Comparison of ENCODE assay signal across 11 mouse cellular contexts in the genomic region with DNA sequence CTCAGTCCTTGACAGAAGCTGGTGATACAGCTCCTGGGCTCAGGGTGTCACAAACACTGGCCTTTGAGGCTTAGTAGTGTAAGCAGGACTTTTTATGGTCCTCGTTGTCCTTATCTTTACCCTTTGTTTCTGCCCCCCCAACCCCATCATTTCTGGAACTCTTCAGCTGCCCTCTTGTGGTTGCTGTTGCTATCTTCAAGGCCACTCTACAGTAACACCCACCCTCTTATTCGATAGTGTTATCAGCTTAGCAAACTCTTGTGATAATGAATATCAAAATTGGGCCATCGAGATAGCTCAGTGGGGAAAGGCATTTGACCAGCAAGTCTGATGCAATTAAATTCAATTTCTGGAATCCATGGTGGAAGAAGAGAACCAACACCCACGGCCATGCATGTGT. TPM values are rescaled to one million over a fixed set of nuclear protein-coding genes. Genes with fewer than 3 reads are reported as not detected.
A peak's percentile ranks its signal among the peaks of the same experiment; 100 is the strongest.
DNase-seq lines count a peak whose midpoint lies in the region; ATAC-seq lines count a peak whose summit lies in the region.
"Had no signal": no experiment of that assay in that cellular context is flagged by ENCODE, and none has a peak within 500 bp of the region (broad histone marks: within the 10 kb centered on the region; RNA-seq: fewer than 3 reads in every experiment).

No protein-coding gene starts in this region.

- ATAC-seq in common myeloid progenitor, adult 5-6 weeks (replicated peaks; ENCODE audit: low read depth, poor library complexity, severe bottlenecking), result peak; percentile 65; the same call in 1 of the 2 replicates
- ATAC-seq in activated CD4-positive, CD25-positive, alpha-beta regulatory T cell, adult 4 months, result no peak

- DNase-seq in layer of hippocampus, adult 11-12 months (ENCODE audit: low spot score), result peak; percentile 48
- no peak for DNase-seq in layer of hippocampus, postnatal 36 days
- DNase-seq in brain, adult 2 months (ENCODE audit: low read depth, low spot score), result peak; percentile 77
- peak; percentile 70 for DNase-seq in lung, postnatal 10 days
- no peak for DNase-seq in urinary bladder, postnatal 36 days (ENCODE audit: low spot score in 2 of 2)

RNA-seq across cellular contexts. Expression of a gene that starts 18.5 kb away (rescaled TPM):
- total RNA-seq in layer of hippocampus, postnatal 36 days (2021), result not detected
- total RNA-seq in common myeloid progenitor, adult 5-6 weeks (2017), result 0.87 TPM in 1 of 2 replicates, not detected in the other
- not detected for polyA plus RNA-seq in activated CD4-positive, CD25-positive, alpha-beta regulatory T cell, adult 4 months (2017; shearing (Covaris generic))
- total RNA-seq: left cerebral cortex, postnatal 25 days had no signal
- polyA plus RNA-seq: neural tube, embryonic 11.5 days had no signal

RNA-seq across cellular contexts. Expression of a gene that starts 26.8 kb away (rescaled TPM):
- total RNA-seq in layer of hippocampus, postnatal 36 days (2021), result 100 to 1,000 TPM; 648 to 684 TPM
- total RNA-seq in common myeloid progenitor, adult 5-6 weeks (2017), result 326 and 756 TPM in 2 replicates
- 100 to 1,000 TPM; 325 to 418 TPM for polyA plus RNA-seq in activated CD4-positive, CD25-positive, alpha-beta regulatory T cell, adult 4 months (2017; shearing (Covaris generic))

RNA-seq across cellular contexts. Expression of a gene that starts 45.5 kb away (rescaled TPM):
- not detected for total RNA-seq in layer of hippocampus, postnatal 36 days (2021)
- not detected in 2 replicates for total RNA-seq in common myeloid progenitor, adult 5-6 weeks (2017)
- not detected for polyA plus RNA-seq in activated CD4-positive, CD25-positive, alpha-beta regulatory T cell, adult 4 months (2017; shearing (Covaris generic))
- total RNA-seq: adrenal gland, postnatal 36 days had no signal
- polyA plus RNA-seq: gonadal fat pad, adult 2 months; neural tube, embryonic 11.5 days had no signal

RNA-seq across cellular contexts. Expression of a gene that starts 49.8 kb away (rescaled TPM):
- 100 to 1,000 TPM; 246 to 247 TPM for total RNA-seq in layer of hippocampus, postnatal 36 days (2021)
- 40.1 and 42.2 TPM in 2 replicates for total RNA-seq in common myeloid progenitor, adult 5-6 weeks (2017)
- polyA plus RNA-seq in activated CD4-positive, CD25-positive, alpha-beta regulatory T cell, adult 4 months (2017; shearing (Covaris generic)), result 10 to 100 TPM; 41.9 to 51.7 TPM

Comparison
In these comparisons a context has a peak if more than half of its experiments do, and no peak if none do; other contexts are left out.
1. DNase-seq: peak in layer of hippocampus, adult 11-12 months (single experiment), brain, adult 2 months (single experiment) and lung, postnatal 10 days (single experiment); none in layer of hippocampus, postnatal 36 days (0 of 2) and urinary bladder, postnatal 36 days (0 of 2).